Mouse (Mus musculus) hematopoietic stem cell, adult 5-6 weeks (primary cell): ENCODE data around the gene Ophn1. TPM values are rescaled to one million over a fixed set of nuclear protein-coding genes. Genes with fewer than 3 reads are reported as not detected.
A peak's percentile ranks its signal among the peaks of the same experiment; 100 is the strongest.

Experiments
- ATAC-seq, 2 experiments: fragments of 125-278 bp in 1 of 2; replicated peaks in 1 of 2; 2 replicates each; pipeline ENCODE4 v1.8.0; 2016 to 2017; ENCODE audit warnings: inconsistent platforms in 2 of 2, mild to moderate bottlenecking in 2 of 2, moderate number of reproducible peaks in 2 of 2, low read depth in 1 of 2, moderate TSS enrichment in 1 of 2; ENCODE audit not compliant: low FRiP score in 2 of 2, poor library complexity in 2 of 2, severe bottlenecking in 2 of 2, insufficient read depth in 1 of 2, low TSS enrichment in 1 of 2
- total RNA-seq: library from RNA; stranded (forward); fragments of 172-1452, 232-1000 nt; gene quantifications from 2 replicates; pipeline ENCODE4 v1.2.3, GENCODE M21; 2017

Gene Ophn1
- total RNA-seq, 1 experiment from 2014 or later: 4.0 TPM

- no peak; a peak in 1 of 4 replicates for ATAC-seq
Measured at GRCm38 (mm10) chrX:98618865-98619264, 272.0 kb downstream of the Ophn1 start.

GRCm38 (mm10) chrX:98617426-98617825, 273.4 kb downstream of the Ophn1 start:
- no peak for ATAC-seq

GRCm38 (mm10) chrX:98574201-98574600, 316.6 kb downstream of the Ophn1 start:
- ATAC-seq: no peak

GRCm38 (mm10) chrX:98546458-98546857, 344.4 kb downstream of the Ophn1 start:
- no peak for ATAC-seq

GRCm38 (mm10) chrX:98515329-98515728, 375.5 kb downstream of the Ophn1 start:
- no peak for ATAC-seq

GRCm38 (mm10) chrX:98514359-98514904, 376.4 kb downstream of the Ophn1 start:
- ATAC-seq: peak; percentile 84 to 99

Other genes with a start within 250 kb of the Ophn1 start
- gene Yipf6, start 45.3 kb upstream of the Ophn1 start, total RNA-seq: 35.3 and 38.3 TPM in 2 replicates
- 5.4 and 5.5 TPM in 2 replicates for gene Stard8, start 112.2 kb upstream of the Ophn1 start, total RNA-seq
- 4.7 and 5.6 TPM in 2 replicates for gene Efnb1, start 245.1 kb upstream of the Ophn1 start, total RNA-seq